Mouse (Mus musculus) hindbrain, postnatal 0 days (tissue): Measurements from ENCODE around the gene Dll4. TPM values are rescaled to one million over a fixed set of nuclear protein-coding genes. Genes with fewer than 3 reads are reported as not detected.

Experiments used
- ATAC-seq: fragments of 200-750 bp; cut with Nextera tagmentation; 2 replicates; pipeline ENCODE4 v1.8.0; 2017; ENCODE audit warnings: mild to moderate bottlenecking, moderate TSS enrichment, moderate library complexity
- DNase-seq: peaks from one replicate; pipeline ENCODE4 v3.0.0-alpha.2; 2015; ENCODE audit warnings: low spot score
- H3K27ac ChIP-seq: fragments of 300-500 bp; sonication (generic); 2 replicates; pipeline ENCODE4 v1.5.1; 2014; ENCODE audit warnings: mild to moderate bottlenecking
- H3K27me3 ChIP-seq: fragments of 300-500 bp; sonication (generic); 2 replicates; pipeline ENCODE4 v1.6.1; 2014; ENCODE audit warnings: low read length, mixed read lengths; ENCODE audit not compliant: insufficient read depth
- H3K36me3 ChIP-seq: fragments of 300-500 bp; sonication (generic); 2 replicates; pipeline ENCODE4 v1.6.1; 2014; ENCODE audit warnings: low read length, mixed read lengths; ENCODE audit not compliant: insufficient read depth
- H3K4me1 ChIP-seq: fragments of 300-500 bp; sonication (generic); 2 replicates; pipeline ENCODE4 v1.6.1; 2014; ENCODE audit warnings: antibody characterized with exemption, low read length, mixed read lengths; ENCODE audit not compliant: insufficient read depth
- H3K4me2 ChIP-seq: fragments of 300-500 bp; sonication (generic); 2 replicates; pipeline ENCODE4 v1.6.1; 2014; ENCODE audit warnings: low read depth, mild to moderate bottlenecking, low read length, moderate library complexity, mixed read lengths
- H3K4me3 ChIP-seq: fragments of 300-500 bp; sonication (generic); 2 replicates; pipeline ENCODE4 v1.5.1; 2014; ENCODE audit warnings: low read length
- H3K9ac ChIP-seq: fragments of 300-500 bp; sonication (generic); replicated peaks from 2 replicates; pipeline ENCODE4 v1.6.1; 2014; ENCODE audit warnings: mild to moderate bottlenecking, low read length, moderate library complexity, mixed read lengths
- H3K9me3 ChIP-seq: fragments of 300-500 bp; sonication (generic); 2 replicates; pipeline ENCODE4 v1.6.1; 2016; ENCODE audit warnings: low read length, mixed read lengths
- CTCF ChIP-seq: IDR thresholded peaks from 2 replicates; pipeline ENCODE4 v1.5.1; 2016; ENCODE audit warnings: antibody characterized with exemption, control low read depth, low read depth
- WGBS: fragments of 180-500 bp; shearing (Covaris S2); extraction: QIAGEN DNeasy Blood & Tissue Kit; methylation state at CpG from one replicate; pipeline ENCODE4 v1.1.7; 2014; 5-methylcytosine and 5-hydroxymethylcytosine counted together
- polyA plus RNA-seq: library from polyadenylated mRNA; unstranded; fragments of >200 nt; fragmentation: Nextera tagmentation; extraction: Ambion mirVana; gene quantifications from 2 replicates; pipeline ENCODE4 v1.2.1, GENCODE M21; 2015
- total RNA-seq: library from RNA; depleted of rRNA; stranded (reverse); fragments of >200 nt; gene quantifications from 2 replicates; pipeline ENCODE4 v1.2.3, GENCODE M21; 2014; rRNA removed

Dll4 gene
- total and polyA plus RNA-seq, 2 experiments from 2014 or later, result 2.4 to 4.2 TPM

GRCm38 (mm10) chr2:119377286-119377685 lies 51.7 kb downstream of the Dll4 start:
- peaks cover 75% of the 10 kb centered on the region for H3K36me3 ChIP-seq
- H3K4me1 ChIP-seq, result no peaks in the 10 kb centered on the region
- no peak overlapping the region for H3K4me3 ChIP-seq
- ATAC-seq (no peak), DNase-seq (no peak)
- no peaks in the 10 kb centered on the region for H3K9me3 ChIP-seq
- no peak overlapping the region for H3K9ac ChIP-seq
- no peak overlapping the region for H3K27ac ChIP-seq
- H3K27me3 ChIP-seq, result no peaks in the 10 kb centered on the region
- no peak overlapping the region for H3K4me2 ChIP-seq
- WGBS, result 74% methylated on average over 9 of the region's 9 CpGs
- no peak for TF ChIP-seq CTCF

GRCm38 (mm10) chr2:119377826-119378225 lies 52.2 kb downstream of the Dll4 start:
- Histone ChIP-seq H3K36me3 (peaks cover 76% of the 10 kb centered on the region), H3K4me2 (no peak overlapping the region), H3K9me3 (no peaks in the 10 kb centered on the region), H3K9ac (no peak overlapping the region), H3K27ac (no peak overlapping the region), H3K27me3 (no peaks in the 10 kb centered on the region), H3K4me1 (no peaks in the 10 kb centered on the region), H3K4me3 (no peak overlapping the region)
- ATAC-seq (no peak), DNase-seq (no peak)
- WGBS, result 53% methylated on average over 3 of the region's 3 CpGs
- no peak for TF ChIP-seq CTCF

- no peak overlapping the region for H3K4me2 ChIP-seq
- 91% methylated on average over 3 of the region's 3 CpGs for WGBS
- no peaks in the 10 kb centered on the region for H3K9me3 ChIP-seq
- H3K4me3 ChIP-seq, result no peak overlapping the region
- peaks cover 65% of the 10 kb centered on the region for H3K36me3 ChIP-seq
- H3K27ac ChIP-seq, result no peak overlapping the region
- H3K4me1 ChIP-seq, result no peaks in the 10 kb centered on the region
- H3K9ac ChIP-seq, result no peak overlapping the region
- H3K27me3 ChIP-seq, result no peaks in the 10 kb centered on the region
- no peak for TF ChIP-seq CTCF
- no peak for DNase-seq
- ATAC-seq, result no peak
These were observed 53.9 kb downstream of the Dll4 start for GRCm38 (mm10) chr2:119379455-119379854.

Other genes with a start within 250 kb of the Dll4 start
- 3.6 and 3.8 TPM in 2 replicates for gene Rad51, start 213.0 kb upstream of the Dll4 start, total RNA-seq
- gene Rad51, start 213.0 kb upstream of the Dll4 start, polyA plus RNA-seq, result 9.0 and 9.6 TPM in 2 replicates
- gene Rmdn3, start 168.8 kb upstream of the Dll4 start, total RNA-seq, result 30.5 and 34.7 TPM in 2 replicates
- 38.7 and 39.8 TPM in 2 replicates for gene Rmdn3, start 168.8 kb upstream of the Dll4 start, polyA plus RNA-seq
- 9.8 and 17.7 TPM in 2 replicates for gene Gchfr, start 158.0 kb upstream of the Dll4 start, total RNA-seq
- gene Gchfr, start 158.0 kb upstream of the Dll4 start, polyA plus RNA-seq, result 16.8 and 19.2 TPM in 2 replicates
- gene Gm14137, start 151.3 kb upstream of the Dll4 start, total RNA-seq, result 0.36 TPM in 1 of 2 replicates, not detected in the other
- 0.28 and 0.29 TPM in 2 replicates for gene Gm14137, start 151.3 kb upstream of the Dll4 start, polyA plus RNA-seq
- 26.2 and 35.1 TPM in 2 replicates for gene Zfyve19, start 117.2 kb upstream of the Dll4 start, total RNA-seq
- gene Zfyve19, start 117.2 kb upstream of the Dll4 start, polyA plus RNA-seq, result 50.2 and 53.1 TPM in 2 replicates
- 3.0 and 7.1 TPM in 2 replicates for gene Dnajc17, start 117.0 kb upstream of the Dll4 start, total RNA-seq
- 20.3 and 21.9 TPM in 2 replicates for gene Dnajc17, start 117.0 kb upstream of the Dll4 start, polyA plus RNA-seq
- gene Ppp1r14d, start 95.9 kb upstream of the Dll4 start, total RNA-seq, result not detected in 2 replicates
- gene Ppp1r14d, start 95.9 kb upstream of the Dll4 start, polyA plus RNA-seq, result not detected in 2 replicates
- gene Spint1, start 88.4 kb upstream of the Dll4 start, total RNA-seq, result 3.0 and 3.7 TPM in 2 replicates
- gene Spint1, start 88.4 kb upstream of the Dll4 start, polyA plus RNA-seq, result 1.1 and 1.2 TPM in 2 replicates
- 28.3 and 28.4 TPM in 2 replicates for gene Rhov, start 54.5 kb upstream of the Dll4 start, total RNA-seq
- 31.8 and 32.6 TPM in 2 replicates for gene Rhov, start 54.5 kb upstream of the Dll4 start, polyA plus RNA-seq
- gene Vps18, start 37.0 kb upstream of the Dll4 start, total RNA-seq, result 32.7 and 34.0 TPM in 2 replicates
- gene Vps18, start 37.0 kb upstream of the Dll4 start, polyA plus RNA-seq, result 18.3 and 20.5 TPM in 2 replicates
- 12.4 and 22.6 TPM in 2 replicates for gene Chac1, start 25.4 kb downstream of the Dll4 start, total RNA-seq
- gene Chac1, start 25.4 kb downstream of the Dll4 start, polyA plus RNA-seq, result 11.4 and 12.6 TPM in 2 replicates
- 12.3 and 13.4 TPM in 2 replicates for gene Ino80, start 151.9 kb downstream of the Dll4 start, total RNA-seq
- 2.3 and 2.7 TPM in 2 replicates for gene Ino80, start 151.9 kb downstream of the Dll4 start, polyA plus RNA-seq
- 0.83 and 1.2 TPM in 2 replicates for gene Exd1, start 221.8 kb downstream of the Dll4 start, total RNA-seq
- gene Exd1, start 221.8 kb downstream of the Dll4 start, polyA plus RNA-seq, result 0.58 and 0.74 TPM in 2 replicates
- gene Chp1, start 221.9 kb downstream of the Dll4 start, total RNA-seq, result 49.2 and 54.8 TPM in 2 replicates
- gene Chp1, start 221.9 kb downstream of the Dll4 start, polyA plus RNA-seq, result 51.4 and 52.4 TPM in 2 replicates